Mouse (Mus musculus): ENCODE data around the gene Nmrk2.

The Nmrk2 gene

DNA sequence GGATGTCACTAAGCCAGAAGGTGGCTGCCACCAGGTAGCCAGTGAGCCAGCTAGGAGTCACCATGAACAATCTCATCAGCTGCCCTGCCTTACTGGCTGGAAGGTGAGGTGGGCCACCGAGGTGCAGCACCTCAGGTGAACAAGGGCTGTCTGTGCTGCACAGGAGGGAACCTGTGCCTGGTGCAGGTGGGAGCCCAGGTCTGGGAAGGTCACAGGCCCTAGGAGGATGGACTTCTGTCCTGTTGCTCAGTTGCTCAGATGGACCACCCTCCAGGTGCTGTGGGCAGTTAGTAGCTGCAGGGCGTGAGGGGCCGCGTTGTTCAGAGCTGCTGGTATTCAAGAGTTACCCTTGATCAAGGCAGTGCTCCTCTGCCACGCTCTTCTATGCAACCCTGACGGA lies 15.0 kb upstream of the Nmrk2 start:
- DNase-seq (ENCODE audit: low read depth, low spot score), result no peak

DNA sequence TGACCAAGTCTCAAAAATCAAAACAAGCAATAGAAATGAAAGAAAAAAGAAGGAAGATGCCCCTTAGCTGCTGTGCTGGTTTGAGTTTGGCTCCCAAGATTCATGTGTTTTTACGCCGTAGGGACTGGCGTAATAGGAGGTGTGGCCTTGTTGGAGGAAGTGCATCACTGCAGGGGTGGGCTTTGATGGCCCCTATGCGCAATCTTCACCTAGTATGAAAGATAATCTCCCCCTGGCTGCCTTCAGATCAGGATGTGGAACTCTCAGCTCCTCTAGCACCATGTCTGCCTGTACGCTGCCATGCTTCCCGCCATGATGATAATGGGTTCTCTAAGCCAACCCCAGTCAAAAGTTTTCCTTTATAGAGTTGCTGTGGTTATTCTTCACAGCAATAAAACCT lies 14.4 kb upstream of the Nmrk2 start:
- DNase-seq (ENCODE audit: low read depth, low spot score), result no peak

DNA sequence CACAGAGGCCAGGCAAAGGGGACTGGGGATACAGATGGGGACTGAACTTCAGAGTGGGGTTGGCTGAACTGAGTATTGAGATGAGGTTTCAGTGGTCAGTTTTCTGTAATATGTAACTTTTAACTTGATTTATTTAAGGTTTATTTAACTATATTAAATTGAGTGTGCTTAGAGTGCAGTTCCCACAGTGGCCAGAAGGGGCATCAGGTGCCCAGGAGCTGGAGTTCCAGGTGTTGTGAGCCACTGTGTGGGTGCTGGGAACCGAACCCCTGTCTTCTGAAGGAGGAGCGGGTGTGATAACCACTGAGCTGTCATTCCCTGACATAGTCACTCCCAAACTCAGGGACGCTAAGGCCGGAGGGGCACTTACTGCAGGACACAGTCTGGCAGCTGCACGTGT lies 8.3 kb upstream of the Nmrk2 start:
- DNase-seq (ENCODE audit: low read depth, low spot score), result no peak

DNA sequence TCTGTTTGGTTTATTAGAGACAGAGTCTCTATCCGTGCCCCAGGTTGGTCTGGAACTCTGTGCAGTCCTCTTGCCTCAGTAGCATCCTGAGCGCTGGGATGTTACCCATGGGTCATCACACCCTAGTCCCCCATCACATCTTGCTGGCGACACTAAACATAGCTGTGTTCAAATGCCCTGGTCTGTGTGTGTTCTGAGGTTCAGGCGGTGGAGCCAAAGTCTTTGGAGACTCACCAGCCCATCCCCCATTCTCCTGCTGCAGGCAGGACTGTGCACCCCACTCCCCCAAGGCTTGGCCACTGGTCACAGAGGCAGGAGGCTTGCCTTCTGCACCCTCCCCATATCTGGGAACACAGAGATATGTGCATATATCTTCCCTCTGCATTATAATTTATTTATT lies 2.3 kb upstream of the Nmrk2 start:
- DNase-seq (ENCODE audit: low read depth, low spot score), result no peak

GRCm38 (mm10) chr10:81202978-81203720 lies 1.3 kb upstream of the Nmrk2 start:
- no peak for DNase-seq (ENCODE audit: low read depth, low spot score)

DNA sequence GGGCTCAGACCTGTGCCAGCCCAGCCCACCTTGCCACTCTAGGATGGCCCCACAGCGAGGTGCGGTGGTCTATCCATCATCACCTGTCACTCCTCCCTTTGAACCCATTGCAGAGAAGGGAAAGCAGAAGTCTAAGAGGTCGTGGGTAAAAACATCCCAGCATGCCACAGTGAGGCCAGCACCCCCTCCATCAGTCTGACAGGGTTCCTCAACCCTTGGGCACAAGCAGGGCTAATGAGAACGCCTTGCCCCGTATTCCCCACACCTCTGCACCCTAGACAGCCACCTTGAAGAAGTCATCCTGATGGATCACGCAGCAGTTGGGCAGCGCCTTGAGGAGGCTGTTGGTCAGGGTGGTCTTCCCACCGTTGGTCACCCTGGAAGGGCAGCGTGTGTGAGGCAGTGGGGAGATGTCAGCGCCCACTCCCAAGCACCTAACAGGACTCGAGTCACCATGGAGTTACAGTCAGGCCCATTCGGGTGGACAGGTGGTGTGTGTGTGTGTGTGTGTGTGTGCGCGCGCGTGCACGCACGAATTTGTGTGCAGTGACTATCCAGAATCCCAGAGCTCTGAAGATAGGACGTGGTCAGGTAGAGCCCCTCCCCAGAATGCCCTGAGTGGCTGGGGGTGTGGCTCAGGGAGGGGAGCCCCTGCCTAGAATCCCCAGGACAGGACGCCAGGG lies 1.1 kb downstream of the Nmrk2 start:
- DNase-seq (ENCODE audit: low read depth, low spot score), result no peak

DNA sequence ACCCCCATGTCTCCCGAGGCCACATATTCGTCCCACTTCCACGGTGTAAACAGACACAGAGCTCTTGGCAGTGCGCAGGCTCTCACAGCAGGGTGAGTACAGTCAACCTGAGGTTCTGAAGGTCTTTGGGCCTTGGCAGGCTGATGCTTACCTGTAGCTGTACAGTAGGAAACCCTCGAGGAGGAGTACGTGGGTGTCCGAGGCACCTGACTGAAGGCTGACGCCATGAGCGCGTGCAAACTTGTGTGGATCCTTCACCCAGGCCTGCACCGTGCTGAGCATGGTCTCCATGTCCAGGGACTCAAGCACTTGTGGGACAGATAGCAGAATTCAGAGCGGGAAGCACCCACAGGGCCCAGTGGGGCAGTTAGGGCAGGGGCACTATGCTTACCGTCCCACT lies 1.7 kb downstream of the Nmrk2 start:
- no peak for DNase-seq (ENCODE audit: low read depth, low spot score)

DNA sequence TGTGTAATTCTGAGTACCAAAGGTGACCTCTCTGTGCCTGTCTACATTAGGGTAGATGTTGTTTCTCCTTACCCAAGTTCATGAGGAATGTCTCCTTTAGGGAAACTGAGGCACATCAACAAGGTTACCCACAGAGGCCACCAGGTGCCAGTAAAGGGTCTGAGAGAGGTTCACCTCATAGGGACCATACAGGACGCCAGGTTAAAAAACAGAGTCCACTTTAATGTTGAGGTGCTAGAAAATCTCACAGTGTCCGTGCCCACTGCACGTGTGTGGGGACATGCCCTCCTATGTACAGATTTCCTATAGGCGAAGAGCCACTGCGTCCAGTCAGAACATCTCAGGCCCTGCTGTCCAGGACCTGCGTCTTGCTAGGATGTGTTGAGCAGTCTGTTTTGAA lies 2.9 kb downstream of the Nmrk2 start:
- DNase-seq (ENCODE audit: low read depth, low spot score), result no peak

- DNase-seq (ENCODE audit: low read depth, low spot score), result no peak
Measured at GRCm38 (mm10) chr10:81198230-81198629, 3.6 kb downstream of the Nmrk2 start.

GRCm38 (mm10) chr10:81197305-81197704 lies 4.5 kb downstream of the Nmrk2 start:
- no peak for DNase-seq (ENCODE audit: low read depth, low spot score)

DNA sequence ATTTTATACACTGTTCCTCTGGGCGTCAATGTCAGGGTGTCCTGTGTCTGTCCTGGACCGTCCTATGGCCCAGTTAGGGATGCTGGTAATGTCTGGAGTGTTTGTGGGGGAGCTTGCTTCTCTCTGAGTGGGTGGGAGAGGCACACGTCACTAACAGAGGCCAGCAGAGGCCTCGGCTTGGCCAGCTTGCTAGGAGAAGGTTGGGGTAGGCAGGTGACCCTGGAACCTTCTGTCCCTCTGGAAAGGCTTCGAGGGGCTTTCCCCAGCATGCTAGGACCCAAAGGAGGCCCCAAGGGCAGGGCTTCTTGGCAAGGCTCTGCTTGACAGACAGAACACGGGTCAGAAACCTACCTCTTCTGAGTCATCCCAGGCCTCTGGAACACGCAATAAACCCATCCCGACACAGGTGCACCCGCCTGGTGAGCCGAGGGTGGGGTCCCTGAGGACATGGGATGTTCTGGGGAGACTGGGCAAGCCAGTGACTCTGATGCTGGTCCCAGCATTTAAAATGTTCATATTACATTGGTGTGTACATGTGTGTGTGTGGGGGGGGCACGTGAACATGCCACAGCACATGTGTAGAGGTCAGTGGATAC lies 5.3 kb downstream of the Nmrk2 start:
- DNase-seq (ENCODE audit: low read depth, low spot score), result no peak

DNA sequence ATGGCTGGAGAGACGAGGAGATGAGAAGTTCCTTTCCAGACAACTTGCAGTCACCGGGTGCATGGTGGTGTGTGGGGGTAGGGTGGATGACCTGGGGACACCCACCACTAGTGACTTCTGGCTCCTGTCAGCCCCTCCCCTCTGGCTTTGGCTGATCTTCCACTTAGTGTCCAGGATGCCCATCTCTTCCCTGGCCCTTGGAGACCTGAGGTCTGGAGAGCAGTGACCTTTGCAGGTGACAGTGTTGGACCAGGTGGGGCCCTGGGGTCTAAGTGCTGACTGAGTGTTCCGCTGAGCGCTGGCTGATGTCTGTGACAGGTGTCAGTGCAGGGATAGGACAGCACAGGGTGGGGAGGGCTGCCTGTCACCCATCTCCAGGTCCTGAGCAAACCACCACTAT lies 6.6 kb downstream of the Nmrk2 start:
- no peak for DNase-seq (ENCODE audit: low read depth, low spot score)

- no peak for DNase-seq (ENCODE audit: low read depth, low spot score)
Measured at GRCm38 (mm10) chr10:81193991-81194774, 7.7 kb downstream of the Nmrk2 start.

GRCm38 (mm10) chr10:81192968-81193501 lies 8.8 kb downstream of the Nmrk2 start:
- DNase-seq (ENCODE audit: low read depth, low spot score), result no peak

- no peak for DNase-seq (ENCODE audit: low read depth, low spot score)
Measured at GRCm38 (mm10) chr10:81192270-81192967, 9.4 kb downstream of the Nmrk2 start.

DNA sequence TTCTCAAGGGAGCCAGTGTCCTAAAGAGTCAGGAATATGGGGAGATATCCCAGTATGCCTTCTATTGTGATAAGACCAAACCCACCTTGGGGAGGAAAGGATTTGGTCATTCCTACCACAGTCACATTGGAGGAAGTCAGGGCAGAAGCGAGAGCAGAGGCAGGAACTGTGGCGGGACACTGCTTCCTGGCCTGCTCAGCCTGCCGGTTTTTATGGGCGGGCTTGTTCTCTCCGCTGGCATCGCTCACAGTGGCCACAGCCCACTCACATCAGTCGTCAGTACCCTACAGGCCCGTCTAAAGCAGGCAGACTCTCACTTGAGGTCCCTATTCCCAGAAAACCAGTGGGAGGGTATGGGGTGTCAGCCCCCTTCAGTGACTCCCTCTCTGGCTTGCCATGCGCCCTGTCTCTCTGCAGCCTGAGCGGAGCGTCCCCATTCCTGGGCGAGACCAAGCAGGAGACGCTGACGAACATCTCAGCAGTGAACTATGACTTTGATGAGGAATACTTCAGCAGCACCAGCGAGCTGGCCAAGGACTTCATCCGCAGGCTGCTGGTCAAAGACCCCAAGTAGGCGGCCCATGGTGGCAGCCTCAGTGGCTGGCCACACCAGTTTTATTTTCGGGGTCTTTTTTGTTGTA lies 10.4 kb downstream of the Nmrk2 start:
- DNase-seq (ENCODE audit: low read depth, low spot score), result no peak

- no peak for DNase-seq (ENCODE audit: low read depth, low spot score)
Measured at GRCm38 (mm10) chr10:81190912-81191321, 10.9 kb downstream of the Nmrk2 start.

- no peak for DNase-seq (ENCODE audit: low read depth, low spot score)
Measured at GRCm38 (mm10) chr10:81190236-81190911, 11.5 kb downstream of the Nmrk2 start.

GRCm38 (mm10) chr10:81189821-81190220 lies 12.0 kb downstream of the Nmrk2 start:
- DNase-seq (ENCODE audit: low read depth, low spot score), result no peak

GRCm38 (mm10) chr10:81187161-81187560 lies 14.7 kb downstream of the Nmrk2 start:
- DNase-seq (ENCODE audit: low read depth, low spot score), result no peak
